Mouse (Mus musculus) hematopoietic stem cell, adult 5-6 weeks (primary cell): ENCODE measurements around the gene Tktl1. TPM values are rescaled to one million over a fixed set of nuclear protein-coding genes. Genes with fewer than 3 reads are reported as not detected.

Experiments used
- ATAC-seq, 2 experiments: fragments of 125-278 bp in 1 of 2; replicated peaks in 1 of 2; 2 replicates each; pipeline ENCODE4 v1.8.0; 2016 to 2017; ENCODE audit warnings: inconsistent platforms in 2 of 2, mild to moderate bottlenecking in 2 of 2, moderate number of reproducible peaks in 2 of 2, low read depth in 1 of 2, moderate TSS enrichment in 1 of 2; ENCODE audit not compliant: low FRiP score in 2 of 2, poor library complexity in 2 of 2, severe bottlenecking in 2 of 2, insufficient read depth in 1 of 2, low TSS enrichment in 1 of 2
- total RNA-seq: library from RNA; stranded (forward); fragments of 172-1452, 232-1000 nt; gene quantifications from 2 replicates; pipeline ENCODE4 v1.2.3, GENCODE M21; 2017

Tktl1 gene
- total RNA-seq, 1 experiment from 2014 or later = 0.50 TPM

GRCm38 (mm10) chrX:74254153-74254887 is 77.3 kb downstream of the Tktl1 start, which contains the start of gene Emd:
Gene Emd (plus strand): TSS chrX:74254687.
- ATAC-seq = peak; percentile 95 to 97

GRCm38 (mm10) chrX:74254888-74255565 is 78.0 kb downstream of the Tktl1 start:
- ATAC-seq = no peak; a peak in 1 of 4 replicates

GRCm38 (mm10) chrX:74257746-74258145 is 80.7 kb downstream of the Tktl1 start:
- no peak for ATAC-seq

Other genes with a start within 250 kb of the Tktl1 start
- gene Renbp, start 246.4 kb upstream of the Tktl1 start, total RNA-seq = 13.2 and 53.8 TPM in 2 replicates
- 48.1 and 53.6 TPM in 2 replicates for gene Hcfc1, start 210.9 kb upstream of the Tktl1 start, total RNA-seq
- 60.8 and 66.2 TPM in 2 replicates for gene Irak1, start 153.3 kb upstream of the Tktl1 start, total RNA-seq
- gene Opn1mw, start 49.8 kb upstream of the Tktl1 start, total RNA-seq = not detected in 2 replicates
- 20.2 and 31.3 TPM in 2 replicates for gene Mecp2, start 41.9 kb upstream of the Tktl1 start, total RNA-seq
- gene Tex28, start 9.4 kb upstream of the Tktl1 start, total RNA-seq = not detected in 2 replicates
- 446 and 476 TPM in 2 replicates for gene Flna, start 72.6 kb downstream of the Tktl1 start, total RNA-seq
- gene Emd, start 77.4 kb downstream of the Tktl1 start, total RNA-seq = 83.7 and 99.9 TPM in 2 replicates
- gene Rpl10, start 93.6 kb downstream of the Tktl1 start, total RNA-seq = 1,106 and 1,575 TPM in 2 replicates
- 29.6 and 50.0 TPM in 2 replicates for gene Taz, start 104.7 kb downstream of the Tktl1 start, total RNA-seq
- gene Dnase1l1, start 105.1 kb downstream of the Tktl1 start, total RNA-seq = 18.4 and 28.7 TPM in 2 replicates
- gene Atp6ap1, start 119.8 kb downstream of the Tktl1 start, total RNA-seq = 156 and 166 TPM in 2 replicates
- 34.8 and 61.8 TPM in 2 replicates for gene Gdi1, start 127.7 kb downstream of the Tktl1 start, total RNA-seq
- gene Fam50a, start 135.8 kb downstream of the Tktl1 start, total RNA-seq = 36.0 and 53.9 TPM in 2 replicates
- gene Plxna3, start 151.8 kb downstream of the Tktl1 start, total RNA-seq = 6.0 and 6.2 TPM in 2 replicates
- gene Lage3, start 176.4 kb downstream of the Tktl1 start, total RNA-seq = 19.5 and 34.1 TPM in 2 replicates
- 20.8 and 25.7 TPM in 2 replicates for gene Ubl4a, start 196.0 kb downstream of the Tktl1 start, total RNA-seq
- gene Slc10a3, start 196.1 kb downstream of the Tktl1 start, total RNA-seq = 9.7 and 11.3 TPM in 2 replicates
- 12.6 and 15.8 TPM in 2 replicates for gene Fam3a, start 216.0 kb downstream of the Tktl1 start, total RNA-seq
- 40.7 and 50.7 TPM in 2 replicates for gene Ikbkg, start 216.0 kb downstream of the Tktl1 start, total RNA-seq